Mouse (Mus musculus) brain, embryonic 14.5 days (tissue): ENCODE measurements around the gene Il31ra. TPM values are rescaled to one million over a fixed set of nuclear protein-coding genes. Genes with fewer than 3 reads are reported as not detected.
"Not testable (repeated sequence)": the region's sequence is repeated elsewhere in the genome, so short reads cannot be mapped to it uniquely, and the experiment has no call there.

Experiments used
- DNase-seq: peaks from one replicate; pipeline ENCODE4 v3.0.0-alpha.2; 2011; ENCODE audit warnings: low read depth
- CTCF ChIP-seq: fragments of 200-500 bp; IDR thresholded peaks from 2 replicates; pipeline ENCODE4 v1.5.1; 2012; ENCODE audit warnings: inconsistent platforms, mild to moderate bottlenecking, moderate library complexity, borderline replicate concordance; ENCODE audit not compliant: insufficient read depth, insufficient read length; ENCODE audit errors: extremely low read depth
- POLR2A ChIP-seq: fragments of 200-500 bp; IDR thresholded peaks from 2 replicates; pipeline ENCODE4 v1.6.1; 2012; ENCODE audit warnings: mild to moderate bottlenecking, inconsistent platforms, borderline replicate concordance; ENCODE audit not compliant: poor library complexity, insufficient read depth, insufficient read length, severe bottlenecking; ENCODE audit errors: extremely low read depth
- polyA plus RNA-seq: library from polyadenylated mRNA; depleted of rRNA; stranded (reverse); fragments of >200 nt; gene quantifications from 2 replicates; pipeline ENCODE4 v1.2.3, GENCODE M21; 2012; rRNA removed

Il31ra gene
- polyA plus RNA-seq, result 0.12 and 0.19 TPM in 2 replicates

- not testable (repeated sequence) for DNase-seq
Measured at GRCm38 (mm10) chr13:112594260-112594659, at the start of gene Il31ra. Il31ra (minus strand) TSS chr13:112594360.

DNA sequence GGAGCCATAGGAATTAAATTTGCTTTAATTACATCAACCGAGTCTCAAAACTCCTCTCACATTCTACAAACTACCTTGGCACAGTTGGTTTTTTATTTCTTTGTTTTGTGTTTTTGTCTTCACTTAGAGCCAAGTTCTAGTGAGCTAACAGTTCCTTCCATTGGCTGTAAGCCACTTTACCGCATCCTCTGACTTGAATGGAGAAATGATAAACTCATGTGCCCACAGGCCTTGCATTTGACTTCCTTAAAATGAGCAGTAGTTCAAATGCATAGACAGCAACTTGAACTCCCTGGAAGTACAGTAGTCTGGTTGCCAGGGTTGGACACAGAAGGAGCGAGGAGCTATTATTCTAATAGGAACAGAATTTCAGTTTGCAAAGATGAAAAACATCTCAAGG is 48.7 kb upstream of the Il31ra start:
- TF ChIP-seq CTCF (no peak), POLR2A (no peak)
- DNase-seq, result no peak

- TF ChIP-seq CTCF (no peak), POLR2A (no peak)
Measured at GRCm38 (mm10) chr13:112639111-112639510, 45.0 kb upstream of the Il31ra start.

DNA sequence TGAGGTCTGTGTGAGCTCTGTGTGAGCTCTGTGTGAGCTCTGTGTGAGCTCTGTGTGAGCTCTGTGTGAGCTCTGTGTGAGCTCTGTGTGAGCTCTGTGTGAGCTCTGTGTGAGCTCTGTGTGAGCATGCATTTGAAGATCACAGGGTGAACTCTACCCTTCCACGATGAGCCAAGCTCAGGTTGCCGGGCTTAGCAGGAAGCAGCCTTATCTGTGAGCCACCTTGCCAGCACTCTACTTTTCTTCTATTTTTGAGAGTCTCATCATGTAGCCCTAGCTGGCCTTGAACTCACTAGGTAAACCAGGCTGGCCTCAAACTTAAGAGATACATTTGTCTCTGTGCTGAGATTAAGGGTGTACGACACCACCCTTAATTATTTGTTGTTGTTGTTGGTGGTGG is 42.3 kb upstream of the Il31ra start:
- TF ChIP-seq POLR2A (no peak), CTCF (no peak)
- no peak for DNase-seq

More at GRCm38 (mm10) chr13:112639111-112639510, 45.0 kb upstream of the Il31ra start:
- no peak for DNase-seq

DNA sequence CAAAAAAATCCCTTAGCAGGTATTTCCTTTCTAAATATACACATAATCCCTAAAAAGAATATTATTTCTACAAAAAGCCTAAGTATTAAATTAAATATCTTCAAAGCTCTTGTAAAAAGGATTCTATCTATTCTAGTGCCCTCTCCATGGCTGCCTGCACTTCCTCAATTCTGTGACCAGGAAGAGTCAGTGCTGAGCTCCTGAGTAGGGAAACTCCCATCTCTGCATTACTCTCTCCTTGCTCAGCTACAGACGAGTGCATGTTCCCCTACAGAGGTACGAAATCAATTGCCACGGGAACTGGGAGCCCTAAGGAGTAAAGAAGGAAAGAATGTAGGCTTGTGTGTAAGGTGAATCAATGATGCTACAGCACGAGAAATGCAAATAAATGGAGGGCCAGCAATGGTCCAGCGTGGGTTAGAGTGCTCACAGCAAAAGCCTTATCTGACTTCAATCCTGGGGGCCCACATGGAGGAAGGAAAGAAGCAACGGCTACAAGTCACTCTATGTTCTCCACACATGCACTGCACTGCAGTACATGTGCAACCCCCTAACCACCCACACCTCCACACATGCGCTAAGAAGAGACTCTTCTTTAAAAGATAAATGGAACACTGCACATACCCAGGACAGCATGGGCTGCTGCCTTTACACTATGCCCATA is 41.1 kb upstream of the Il31ra start:
- no peak for TF ChIP-seq POLR2A
- no peak for TF ChIP-seq CTCF
- DNase-seq, result no peak

- no peak for TF ChIP-seq POLR2A
- TF ChIP-seq CTCF, result no peak
- DNase-seq, result no peak
Measured at GRCm38 (mm10) chr13:112625566-112625965, 31.4 kb upstream of the Il31ra start.

DNA sequence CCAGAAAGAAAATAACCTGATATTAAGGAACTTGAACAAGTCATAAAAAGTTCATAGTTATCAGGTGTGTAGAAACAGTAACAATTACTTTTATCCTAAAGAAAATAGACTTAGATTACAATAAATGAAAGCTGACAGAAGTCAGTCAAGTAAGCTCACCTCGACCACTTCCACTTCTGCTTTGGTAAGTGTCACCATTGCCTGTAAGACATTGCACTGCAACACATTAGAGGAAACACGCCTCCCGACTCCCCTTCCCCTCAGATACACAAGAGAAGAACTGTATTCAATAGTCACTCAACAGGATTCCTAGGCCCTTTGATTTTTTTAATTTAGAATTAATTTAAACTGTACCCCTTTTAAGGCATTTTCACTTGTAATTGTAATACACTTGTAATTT is 30.5 kb upstream of the Il31ra start:
- TF ChIP-seq POLR2A, result no peak
- no peak for DNase-seq

DNA sequence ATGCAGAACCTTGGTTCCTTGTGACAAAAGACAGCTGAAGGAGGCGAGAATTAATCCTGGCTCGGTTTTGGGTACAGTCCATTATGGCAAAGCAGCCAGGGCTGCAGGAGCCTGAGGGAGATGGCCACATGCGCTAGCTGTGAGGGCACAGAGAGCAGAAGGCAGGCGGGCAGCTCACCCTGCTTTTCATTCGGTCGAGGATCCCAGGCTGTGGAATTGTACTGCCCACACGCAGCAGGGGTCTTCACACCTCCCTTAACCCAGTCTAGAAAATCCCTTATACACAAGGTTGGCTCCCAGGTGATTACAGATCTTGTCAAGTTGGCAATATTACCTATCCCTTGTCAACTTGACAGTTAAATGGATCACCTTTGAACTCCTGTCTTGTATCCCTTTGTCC is 29.5 kb upstream of the Il31ra start:
- no peak for TF ChIP-seq POLR2A
- no peak for TF ChIP-seq CTCF
- DNase-seq, result no peak

GRCm38 (mm10) chr13:112621592-112621991 is 27.4 kb upstream of the Il31ra start:
- TF ChIP-seq POLR2A (no peak), CTCF (no peak)
- peak; percentile 33 for DNase-seq

- TF ChIP-seq POLR2A, result no peak
- no peak for TF ChIP-seq CTCF
- no peak for DNase-seq
Measured at GRCm38 (mm10) chr13:112608606-112609005, 14.4 kb upstream of the Il31ra start.

GRCm38 (mm10) chr13:112604411-112604810 is 10.3 kb upstream of the Il31ra start:
- DNase-seq, result no peak
- no peak for TF ChIP-seq POLR2A
- no peak for TF ChIP-seq CTCF

- DNase-seq, result no peak
- TF ChIP-seq CTCF (no peak), POLR2A (no peak)
Measured at GRCm38 (mm10) chr13:112603839-112604238, 9.7 kb upstream of the Il31ra start.

DNA sequence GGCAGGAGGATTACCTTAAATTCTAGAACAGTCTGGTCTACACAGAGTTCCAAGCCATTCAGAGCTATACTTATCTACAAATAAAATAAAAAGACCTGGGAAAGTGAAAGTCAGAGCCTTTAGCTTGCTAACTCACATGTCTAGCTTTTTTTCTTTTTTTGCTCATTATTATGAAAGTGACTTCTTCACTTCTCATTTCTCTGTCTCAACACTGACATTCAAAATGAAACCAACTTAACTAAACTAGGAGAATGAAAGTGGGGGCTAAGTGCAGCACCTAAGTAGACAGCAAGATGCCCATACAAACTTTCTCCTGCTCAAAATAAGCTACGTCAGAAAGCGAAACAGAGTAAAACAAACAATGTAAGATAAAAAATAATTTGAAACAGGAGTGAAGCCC is 8.4 kb upstream of the Il31ra start:
- no peak for TF ChIP-seq POLR2A
- TF ChIP-seq CTCF, result no peak
- no peak for DNase-seq

- TF ChIP-seq POLR2A (no peak), CTCF (no peak)
- no peak for DNase-seq
Measured at GRCm38 (mm10) chr13:112590254-112590653, 3.9 kb downstream of the Il31ra start.

- TF ChIP-seq POLR2A (no peak), CTCF (no peak)
- no peak for DNase-seq
Measured at GRCm38 (mm10) chr13:112589625-112590024, 4.5 kb downstream of the Il31ra start.
